Mouse (Mus musculus) neural tube, embryonic 12.5 days (tissue): ENCODE data around the gene Anks1b. TPM values are rescaled to one million over a fixed set of nuclear protein-coding genes. Genes with fewer than 3 reads are reported as not detected.
"Not testable (repeated sequence)": the region's sequence is repeated elsewhere in the genome, so short reads cannot be mapped to it uniquely, and the experiment has no call there.

ENCODE experiments used
- ATAC-seq: fragments of 200-750 bp; cut with Nextera tagmentation; 2 replicates; pipeline ENCODE4 v1.8.0; 2017; ENCODE audit warnings: low read depth, mild to moderate bottlenecking, moderate TSS enrichment, moderate library complexity; ENCODE audit not compliant: low FRiP score
- H3K27ac ChIP-seq: fragments of 300-500 bp; sonication (generic); 2 replicates; pipeline ENCODE4 v1.5.1; 2016
- H3K27me3 ChIP-seq: fragments of 300-500 bp; sonication (generic); replicated peaks from 2 replicates; pipeline ENCODE4 v1.6.1; 2016; ENCODE audit warnings: mild to moderate bottlenecking
- H3K36me3 ChIP-seq: fragments of 300-500 bp; sonication (generic); 2 replicates; pipeline ENCODE4 v1.6.1; 2016; ENCODE audit warnings: mild to moderate bottlenecking
- H3K4me1 ChIP-seq: fragments of 300-500 bp; sonication (generic); 2 replicates; pipeline ENCODE4 v1.6.1; 2016
- H3K4me2 ChIP-seq: fragments of 300-500 bp; sonication (generic); replicated peaks from 2 replicates; pipeline ENCODE4 v1.6.1; 2016; ENCODE audit warnings: mild to moderate bottlenecking
- H3K4me3 ChIP-seq: fragments of 300-500 bp; sonication (generic); 2 replicates; pipeline ENCODE4 v1.5.1; 2016
- H3K9ac ChIP-seq: fragments of 300-500 bp; sonication (generic); 2 replicates; pipeline ENCODE4 v1.6.1; 2016; ENCODE audit warnings: mild to moderate bottlenecking
- H3K9me3 ChIP-seq: fragments of 300-500 bp; sonication (generic); 2 replicates; pipeline ENCODE4 v1.6.1; 2016; ENCODE audit warnings: mild to moderate bottlenecking
- WGBS: fragments of 180-500 bp; shearing (Covaris S2); methylation state at CpG from one replicate; pipeline ENCODE4 v1.1.7; 2016; 5-methylcytosine and 5-hydroxymethylcytosine counted together
- polyA plus RNA-seq: library from polyadenylated mRNA; unstranded; fragments of >200 nt; fragmentation: Nextera tagmentation; extraction: Ambion mirVana; gene quantifications from 2 replicates; pipeline ENCODE4 v1.2.1, GENCODE M21; 2016

The Anks1b gene
- polyA plus RNA-seq, 1 experiment from 2014 or later = 25.1 TPM

DNA sequence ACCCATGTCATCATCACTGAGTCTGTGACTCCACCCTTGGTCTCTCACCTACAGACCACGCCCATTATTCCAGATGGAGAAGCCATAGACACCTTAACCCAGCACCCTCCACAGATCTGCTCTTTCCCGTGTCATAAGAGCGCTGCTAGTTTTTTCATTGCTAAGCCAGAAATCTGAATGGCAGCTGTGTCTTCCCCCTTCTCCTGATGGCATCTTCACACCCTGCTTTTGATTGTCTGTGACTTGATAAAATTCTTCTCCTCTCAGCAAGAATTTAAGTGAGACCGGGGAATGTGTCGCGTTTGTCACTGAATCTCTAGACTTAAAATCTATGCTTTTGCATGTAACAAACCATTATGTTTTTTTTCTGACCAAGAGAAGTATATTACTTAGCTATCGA lies 736.1 kb downstream of the Anks1b start:
- H3K27me3 ChIP-seq = no peaks in the 10 kb centered on the region
- no peak overlapping the region for H3K4me2 ChIP-seq
- 91% methylated on average over 7 of the region's 7 CpGs for WGBS
- no peaks in the 10 kb centered on the region for H3K9me3 ChIP-seq
- H3K36me3 ChIP-seq = no peaks in the 10 kb centered on the region
- no peaks in the 10 kb centered on the region for H3K4me1 ChIP-seq
- no peak overlapping the region for H3K4me3 ChIP-seq
- no peak overlapping the region for H3K27ac ChIP-seq
- ATAC-seq = no peak
- H3K9ac ChIP-seq = no peak overlapping the region

DNA sequence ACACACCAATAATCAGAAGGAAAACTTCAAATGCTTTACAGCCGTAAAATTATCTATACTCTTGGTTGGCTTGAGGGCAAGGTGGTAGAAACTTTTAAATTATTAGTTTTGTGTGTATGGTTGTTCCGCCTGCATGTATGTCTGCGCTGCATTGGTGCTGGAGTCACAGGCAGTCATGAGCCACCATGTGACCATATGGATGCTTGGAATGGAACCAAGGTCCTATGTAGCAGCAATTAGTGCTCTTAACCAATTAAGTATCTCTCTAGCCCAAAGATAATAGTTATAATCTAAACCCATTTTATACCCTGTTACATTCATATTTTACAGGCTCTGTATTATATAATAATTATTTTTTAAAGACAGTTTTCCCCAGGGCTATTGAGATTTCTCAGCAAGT lies 739.7 kb downstream of the Anks1b start:
- ATAC-seq = no peak
- Histone ChIP-seq H3K4me1 (no peaks in the 10 kb centered on the region), H3K27ac (no peak overlapping the region), H3K4me3 (no peak overlapping the region), H3K27me3 (no peaks in the 10 kb centered on the region), H3K36me3 (no peaks in the 10 kb centered on the region), H3K4me2 (no peak overlapping the region), H3K9me3 (no peaks in the 10 kb centered on the region), H3K9ac (no peak overlapping the region)
- 95% methylated on average over 3 of the region's 3 CpGs for WGBS

GRCm38 (mm10) chr10:90615196-90615595 lies 741.9 kb downstream of the Anks1b start:
- WGBS = 55% methylated on average over 2 of the region's 2 CpGs
- ATAC-seq = no peak

DNA sequence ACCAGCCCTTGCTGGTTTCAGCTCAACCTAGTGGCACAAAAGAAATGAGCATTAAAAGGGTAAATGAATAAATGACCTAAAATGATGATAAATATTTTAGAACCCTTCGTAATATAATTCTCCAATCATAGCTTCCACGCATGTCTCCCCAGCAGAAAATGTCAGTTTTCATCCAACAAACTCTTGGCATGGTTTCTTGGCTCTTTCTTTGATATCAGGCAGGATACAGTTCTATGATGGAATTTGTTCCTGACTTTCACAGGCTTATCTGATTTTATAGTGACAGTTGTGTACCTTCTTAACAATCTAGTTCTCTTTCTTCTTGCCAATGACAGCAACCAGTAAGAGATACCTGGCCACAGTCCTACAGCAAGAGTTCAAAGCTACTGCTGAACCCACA lies 743.3 kb downstream of the Anks1b start:
- no peak overlapping the region for H3K4me2 ChIP-seq
- no peaks in the 10 kb centered on the region for H3K4me1 ChIP-seq
- H3K27ac ChIP-seq = no peak overlapping the region
- no peak overlapping the region for H3K9ac ChIP-seq
- 94% methylated on average over 2 of the region's 2 CpGs for WGBS
- ATAC-seq = no peak
- no peaks in the 10 kb centered on the region for H3K27me3 ChIP-seq
- no peaks in the 10 kb centered on the region for H3K36me3 ChIP-seq
- no peaks in the 10 kb centered on the region for H3K9me3 ChIP-seq
- H3K4me3 ChIP-seq = no peak overlapping the region

More at GRCm38 (mm10) chr10:90615196-90615595, 741.9 kb downstream of the Anks1b start:
- Histone ChIP-seq H3K4me3 (no peak overlapping the region), H3K9me3 (no peaks in the 10 kb centered on the region), H3K27ac (no peak overlapping the region), H3K4me2 (no peak overlapping the region), H3K36me3 (no peaks in the 10 kb centered on the region), H3K27me3 (no peaks in the 10 kb centered on the region), H3K4me1 (no peaks in the 10 kb centered on the region), H3K9ac (no peak overlapping the region)

DNA sequence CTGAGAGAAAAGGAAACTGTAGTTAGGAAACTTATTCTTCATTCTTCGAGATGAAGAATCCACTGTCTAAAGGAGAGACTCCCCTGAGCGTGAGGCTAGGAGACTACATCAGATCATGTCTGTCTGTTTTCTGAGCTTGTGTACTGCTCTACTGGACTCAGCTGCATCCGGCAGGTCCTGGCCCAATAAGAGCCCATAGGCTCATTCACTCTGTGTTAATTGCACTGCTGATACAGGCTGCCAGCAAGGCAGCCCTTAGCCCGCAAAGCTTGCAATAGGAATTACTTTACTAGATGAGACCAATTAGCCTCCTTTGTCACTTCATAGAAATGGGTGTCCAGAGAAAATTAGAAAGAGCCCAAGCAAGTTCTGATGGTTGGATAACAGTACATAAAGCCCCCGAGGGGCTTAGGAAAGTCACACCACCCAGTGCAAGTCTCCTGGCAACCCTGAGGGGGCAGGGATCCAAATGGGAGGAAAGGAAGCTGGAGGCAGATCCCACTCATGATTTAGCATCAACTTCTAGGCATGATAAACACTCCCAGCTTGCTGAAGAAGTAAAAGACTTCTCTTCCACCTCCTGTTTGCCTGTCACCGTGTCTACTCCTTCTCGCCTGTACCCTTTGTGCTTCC lies 744.5 kb downstream of the Anks1b start:
- 67% methylated on average over 7 of the region's 7 CpGs for WGBS
- Histone ChIP-seq H3K9me3 (no peaks in the 10 kb centered on the region), H3K9ac (no peak overlapping the region), H3K4me2 (no peak overlapping the region), H3K4me3 (no peak overlapping the region), H3K27me3 (no peaks in the 10 kb centered on the region), H3K27ac (no peak overlapping the region), H3K4me1 (no peaks in the 10 kb centered on the region), H3K36me3 (no peaks in the 10 kb centered on the region)
- ATAC-seq = no peak

- Histone ChIP-seq H3K9ac (no peak overlapping the region), H3K4me1 (no peaks in the 10 kb centered on the region), H3K27ac (no peak overlapping the region), H3K4me3 (no peak overlapping the region), H3K4me2 (no peak overlapping the region), H3K36me3 (no peaks in the 10 kb centered on the region), H3K9me3 (no peaks in the 10 kb centered on the region), H3K27me3 (no peaks in the 10 kb centered on the region)
- WGBS = 90% methylated on average over 5 of the region's 5 CpGs
- no peak for ATAC-seq
Measured at GRCm38 (mm10) chr10:90627532-90627931, 754.2 kb downstream of the Anks1b start.

DNA sequence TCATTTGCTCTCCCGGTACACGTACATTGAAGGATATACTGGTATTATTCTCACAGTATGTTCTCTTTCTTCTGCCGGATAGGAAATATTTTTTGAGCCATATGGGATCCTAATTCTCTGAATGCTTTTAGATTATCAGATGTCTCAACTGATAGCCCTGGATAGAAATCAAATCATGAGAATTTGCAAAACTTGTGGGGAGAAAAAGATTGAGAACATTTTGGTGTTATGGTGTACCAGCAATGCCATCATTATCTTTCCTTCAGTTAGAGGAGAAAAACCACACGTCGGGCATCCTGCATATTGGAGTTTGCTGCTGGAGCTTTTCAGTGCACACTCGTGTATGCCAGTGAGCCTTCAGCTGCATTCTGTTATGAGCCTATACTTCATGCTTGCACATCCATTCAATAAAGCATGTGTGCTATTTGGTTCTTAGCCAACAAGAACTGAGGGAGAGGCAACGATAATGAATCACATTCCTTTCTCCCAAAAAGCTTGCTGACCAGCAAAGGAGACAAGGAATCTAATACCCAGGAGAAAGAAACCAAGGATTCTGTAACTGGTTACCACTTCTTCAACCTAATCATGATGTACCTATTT lies 756.9 kb downstream of the Anks1b start:
- no peak for ATAC-seq
- no peaks in the 10 kb centered on the region for H3K4me1 ChIP-seq
- no peak overlapping the region for H3K4me2 ChIP-seq
- no peak overlapping the region for H3K4me3 ChIP-seq
- no peak overlapping the region for H3K9ac ChIP-seq
- H3K27ac ChIP-seq = no peak overlapping the region
- no peaks in the 10 kb centered on the region for H3K36me3 ChIP-seq
- no peaks in the 10 kb centered on the region for H3K27me3 ChIP-seq
- WGBS = 91% methylated on average over 7 of the region's 7 CpGs
- H3K9me3 ChIP-seq = 0 out of 2 replicates have a peak, but pooled peaks cover 3% of the 10 kb centered on the region

DNA sequence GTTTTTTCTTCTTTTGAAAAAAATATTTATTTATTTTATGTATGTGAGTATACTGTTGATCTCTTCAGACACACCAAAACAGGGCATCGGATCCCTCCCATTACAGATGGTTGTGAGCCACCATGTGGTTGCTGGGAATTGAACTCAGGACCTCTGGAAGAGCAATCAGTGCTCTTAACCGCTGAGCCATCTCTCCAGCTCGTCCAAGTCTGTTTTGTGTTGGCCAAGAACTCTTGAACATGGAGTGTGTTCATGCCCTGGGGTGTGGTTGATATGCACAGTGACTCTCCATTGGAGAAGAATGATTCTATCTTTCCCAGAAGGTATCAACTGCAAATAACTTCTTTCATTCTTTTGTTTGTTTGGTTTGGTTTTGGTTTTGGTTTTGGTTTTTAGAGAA lies 757.5 kb downstream of the Anks1b start:
- H3K9ac ChIP-seq, H3K36me3 ChIP-seq, H3K4me3 ChIP-seq, H3K27ac ChIP-seq, ATAC-seq, H3K27me3 ChIP-seq, H3K4me1 ChIP-seq, H3K9me3 ChIP-seq, H3K4me2 ChIP-seq: not testable (repeated sequence)
- WGBS = 88% methylated on average over 3 of the region's 3 CpGs

- WGBS = 69% methylated on average over 4 of the region's 4 CpGs
- H3K4me3 ChIP-seq = no peak overlapping the region
Measured at GRCm38 (mm10) chr10:90637352-90637751, 764.0 kb downstream of the Anks1b start.

GRCm38 (mm10) chr10:90649681-90650080 lies 776.4 kb downstream of the Anks1b start:
- no peaks in the 10 kb centered on the region for H3K9me3 ChIP-seq
- ATAC-seq = no peak
- no peaks in the 10 kb centered on the region for H3K27me3 ChIP-seq
- whole genome bisulfite sequencing = 80% methylated on average over 2 of the region's 2 CpGs
- no peaks in the 10 kb centered on the region for H3K4me1 ChIP-seq
- no peak overlapping the region for H3K27ac ChIP-seq
- no peaks in the 10 kb centered on the region for H3K36me3 ChIP-seq
- no peak overlapping the region for H3K9ac ChIP-seq
- H3K4me3 ChIP-seq = no peak overlapping the region
- no peak overlapping the region for H3K4me2 ChIP-seq

More at GRCm38 (mm10) chr10:90637352-90637751, 764.0 kb downstream of the Anks1b start:
- Histone ChIP-seq H3K27me3 (no peaks in the 10 kb centered on the region), H3K27ac (no peak overlapping the region), H3K4me1 (no peaks in the 10 kb centered on the region), H3K9ac (no peak overlapping the region), H3K4me2 (no peak overlapping the region), H3K36me3 (no peaks in the 10 kb centered on the region), H3K9me3 (0 out of 2 replicates have a peak, but pooled peaks cover 3% of the 10 kb centered on the region)
- no peak for ATAC-seq

GRCm38 (mm10) chr10:90657416-90658120 lies 784.3 kb downstream of the Anks1b start:
- H3K27me3 ChIP-seq = no peaks in the 10 kb centered on the region
- H3K4me2 ChIP-seq = no peak overlapping the region
- no peak overlapping the region for H3K27ac ChIP-seq
- WGBS = 85% methylated on average over 7 of the region's 7 CpGs
- H3K4me1 ChIP-seq = no peaks in the 10 kb centered on the region
- H3K9ac ChIP-seq = no peak overlapping the region
- H3K4me3 ChIP-seq = no peak overlapping the region
- H3K36me3 ChIP-seq = no peaks in the 10 kb centered on the region
- no peak for ATAC-seq
- no peaks in the 10 kb centered on the region for H3K9me3 ChIP-seq

DNA sequence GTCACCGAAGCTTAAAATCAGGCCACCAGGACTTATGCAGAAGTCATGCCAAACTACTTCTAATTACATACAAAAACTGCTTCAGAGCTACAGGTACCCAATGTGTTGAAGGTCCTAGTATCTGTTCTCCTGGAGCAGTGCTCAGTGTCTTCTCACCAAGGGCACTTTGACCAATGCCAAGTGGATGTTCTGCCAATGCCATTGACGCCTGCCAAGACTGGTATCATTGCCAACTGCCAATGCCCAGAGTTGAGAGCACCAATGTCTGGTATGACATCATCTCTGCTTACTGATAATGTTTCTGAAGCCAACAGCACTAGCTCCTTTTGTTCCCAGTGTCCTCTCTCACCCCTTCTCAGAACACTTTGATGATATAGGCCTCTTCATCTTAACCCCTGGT lies 793.4 kb downstream of the Anks1b start:
- no peaks in the 10 kb centered on the region for H3K9me3 ChIP-seq
- no peak overlapping the region for H3K27ac ChIP-seq
- no peaks in the 10 kb centered on the region for H3K4me1 ChIP-seq
- no peak overlapping the region for H3K4me3 ChIP-seq
- H3K36me3 ChIP-seq = no peaks in the 10 kb centered on the region
- no peaks in the 10 kb centered on the region for H3K27me3 ChIP-seq
- WGBS = 97% methylated on average over 2 of the region's 2 CpGs
- no peak overlapping the region for H3K4me2 ChIP-seq
- ATAC-seq = no peak
- no peak overlapping the region for H3K9ac ChIP-seq
